Mouse (Mus musculus) liver, embryonic 14.5 days (tissue): Measurements from ENCODE around the gene Lingo2. TPM values are rescaled to one million over a fixed set of nuclear protein-coding genes. Genes with fewer than 3 reads are reported as not detected.

Experiments used
- ATAC-seq: fragments of 200-750 bp; cut with Nextera tagmentation; 2 replicates; pipeline ENCODE4 v1.8.0; 2017; ENCODE audit warnings: moderate number of reproducible peaks, mild to moderate bottlenecking, moderate library complexity; ENCODE audit not compliant: insufficient read depth
- DNase-seq, 3 experiments: peaks; one replicate each; pipeline ENCODE4 v3.0.0-alpha.2; 2012 to 2013; ENCODE audit warnings: low read depth in 3 of 3, low spot score in 3 of 3
- H3K27ac ChIP-seq: fragments of 300-500 bp; sonication (generic); 2 replicates; pipeline ENCODE4 v1.5.1; 2014; ENCODE audit warnings: moderate library complexity, mild to moderate bottlenecking, control low read depth, inconsistent platforms
- H3K27me3 ChIP-seq: fragments of 300-500 bp; sonication (generic); 2 replicates; pipeline ENCODE4 v1.6.1; 2014; ENCODE audit warnings: mild to moderate bottlenecking, low read length, moderate library complexity; ENCODE audit not compliant: control insufficient read depth, insufficient read depth
- H3K36me3 ChIP-seq: fragments of 300-500 bp; sonication (generic); replicated peaks from 2 replicates; pipeline ENCODE4 v1.6.1; 2014; ENCODE audit warnings: low read depth; ENCODE audit not compliant: control insufficient read depth, insufficient read depth
- H3K4me1 ChIP-seq, 2 experiments: fragments of 200-500 bp in 1 of 2; fragments of 300-500 bp in 1 of 2; sonication (generic) in 1 of 2; replicated peaks; 2 replicates each; pipeline ENCODE4 v1.6.1; 2012 to 2014; ENCODE audit warnings: antibody characterized with exemption in 1 of 2, inconsistent platforms in 1 of 2, low read length in 1 of 2; ENCODE audit not compliant: control insufficient read depth in 2 of 2, insufficient read depth in 2 of 2
- H3K4me2 ChIP-seq: fragments of 300-500 bp; sonication (generic); 2 replicates; pipeline ENCODE4 v1.6.1; 2014; ENCODE audit warnings: low read depth, mild to moderate bottlenecking, control low read depth, moderate library complexity
- H3K4me3 ChIP-seq, 2 experiments: fragments of 200-500 bp in 1 of 2; fragments of 300-500 bp in 1 of 2; sonication (generic) in 1 of 2; 2 replicates each; pipeline ENCODE4 v1.5.1; 2012 to 2014; ENCODE audit warnings: low read depth in 2 of 2, low read length in 2 of 2, mild to moderate bottlenecking in 2 of 2, control low read depth in 1 of 2, inconsistent platforms in 1 of 2, moderate library complexity in 1 of 2; ENCODE audit not compliant: insufficient read depth in 1 of 2
- H3K9ac ChIP-seq: fragments of 300-500 bp; sonication (generic); replicated peaks from 2 replicates; pipeline ENCODE4 v1.6.1; 2014; ENCODE audit warnings: mild to moderate bottlenecking, control low read depth, moderate library complexity
- H3K9me3 ChIP-seq: fragments of 300-500 bp; sonication (generic); 2 replicates; pipeline ENCODE4 v1.6.1; 2016; ENCODE audit warnings: low read length, mixed read lengths; ENCODE audit not compliant: control insufficient read depth
- CTCF ChIP-seq: IDR thresholded peaks from 2 replicates; pipeline ENCODE4 v1.5.1; 2016; ENCODE audit warnings: antibody characterized with exemption, low read depth, control low read depth
- EP300 ChIP-seq: IDR thresholded peaks from 2 replicates; pipeline ENCODE4 v1.6.1; 2016; ENCODE audit warnings: antibody characterized with exemption, low read depth
- WGBS: fragments of 180-500 bp; shearing (Covaris S2); extraction: QIAGEN DNeasy Blood & Tissue Kit; methylation state at CpG from one replicate; pipeline ENCODE4 v1.1.7; 2014; ENCODE audit not compliant: insufficient replicate concordance; 5-methylcytosine and 5-hydroxymethylcytosine counted together
- polyA plus RNA-seq, 2 experiments: library from polyadenylated mRNA; depleted of rRNA in 1 of 2; stranded (reverse) in 1 of 2; unstranded in 1 of 2; fragments of >200 nt; fragmentation: Nextera tagmentation in 1 of 2; extraction: Ambion mirVana in 1 of 2; gene quantifications; 2 replicates each; pipeline versions ENCODE4 v1.2.1 to v1.2.3; 2012 to 2014

Gene Lingo2
- polyA plus RNA-seq, 2 experiments: 0.01 TPM; not detected in 1

DNA sequence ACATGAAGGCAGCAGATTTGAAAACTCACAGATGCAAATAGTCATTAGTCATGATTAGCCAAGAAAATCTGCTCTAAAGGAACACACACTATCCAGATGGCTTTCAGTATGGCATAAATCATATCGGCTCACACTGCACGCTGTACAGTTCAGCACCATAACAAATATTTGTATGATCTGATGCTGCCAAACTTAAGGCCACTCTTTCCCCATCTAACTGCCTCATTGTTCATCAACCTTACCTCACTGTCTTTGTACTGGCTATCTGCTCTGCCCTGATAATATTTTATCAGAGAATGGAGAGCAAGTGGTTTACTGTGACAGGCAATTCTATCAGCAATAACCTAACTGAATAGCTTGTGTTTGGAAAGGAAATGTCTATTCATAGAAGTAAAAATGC lies 254.7 kb downstream of the Lingo2 start:
- TF ChIP-seq CTCF (no peak), EP300 (peak; percentile 71)
- DNase-seq (peak; percentile 12 to 18 (median 17)), ATAC-seq (peak; percentile 85)
- Histone ChIP-seq H3K27ac (no peak overlapping the region), H3K4me3 (no peak overlapping the region), H3K27me3 (no peaks in the 10 kb centered on the region), H3K4me2 (no peak overlapping the region), H3K9me3 (no peaks in the 10 kb centered on the region), H3K36me3 (no peaks in the 10 kb centered on the region), H3K9ac (no peak overlapping the region), H3K4me1 (peaks cover 0 to 5% of the 10 kb centered on the region in 2 experiments; a peak in 2 of 4 replicates)
- 31% methylated on average over 2 of the region's 2 CpGs for WGBS

DNA sequence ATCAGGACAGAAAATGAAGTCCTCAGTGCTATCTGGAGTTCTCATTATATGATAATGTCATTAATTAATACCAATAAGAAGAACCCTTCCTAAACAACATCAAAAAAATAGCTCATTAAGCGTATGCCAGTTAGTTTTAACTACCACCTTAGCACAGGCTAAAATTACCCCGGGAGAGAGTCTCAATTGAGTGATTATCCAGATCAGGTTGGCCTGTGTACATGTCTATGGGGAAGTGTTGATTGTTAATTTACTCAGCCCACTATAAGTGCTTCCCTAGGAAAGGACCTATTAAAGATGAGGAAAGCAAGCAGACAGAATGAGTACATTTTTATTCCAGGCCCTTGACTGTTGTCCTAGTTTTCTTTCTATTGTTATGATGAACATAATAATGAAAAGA lies 291.6 kb downstream of the Lingo2 start:
- DNase-seq (no peak), ATAC-seq (no peak)
- no peak overlapping the region for H3K9ac ChIP-seq
- H3K27ac ChIP-seq: no peak overlapping the region
- no peak overlapping the region for H3K4me3 ChIP-seq
- H3K27me3 ChIP-seq: no peaks in the 10 kb centered on the region
- H3K36me3 ChIP-seq: no peaks in the 10 kb centered on the region
- WGBS: 60% methylated on average over 2 of the region's 2 CpGs
- no peaks in the 10 kb centered on the region for H3K9me3 ChIP-seq
- H3K4me1 ChIP-seq: no peaks in the 10 kb centered on the region
- no peak overlapping the region for H3K4me2 ChIP-seq
- TF ChIP-seq CTCF: no peak
- TF ChIP-seq EP300: no peak

DNA sequence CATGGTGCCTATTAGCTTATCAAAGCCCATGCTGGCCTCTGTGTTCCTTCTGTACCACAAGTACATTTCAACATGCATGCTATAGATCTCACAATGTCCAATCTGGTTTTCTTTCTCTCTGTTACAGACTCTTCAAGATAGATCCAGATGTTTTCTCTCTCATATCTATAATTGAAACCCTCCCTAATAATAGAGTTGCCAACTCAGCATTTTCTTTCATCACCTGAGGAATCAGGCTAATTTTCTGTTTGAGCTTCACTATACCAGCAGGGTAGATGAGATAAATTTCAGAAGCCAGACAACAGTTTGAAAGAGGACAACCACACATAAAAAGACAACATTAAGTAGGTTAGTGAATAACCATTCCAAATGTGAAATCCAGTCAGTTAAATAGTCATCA lies 303.8 kb downstream of the Lingo2 start:
- no peak overlapping the region for H3K9ac ChIP-seq
- no peak overlapping the region for H3K27ac ChIP-seq
- H3K36me3 ChIP-seq: no peaks in the 10 kb centered on the region
- no peak overlapping the region for H3K4me3 ChIP-seq
- ATAC-seq (no peak), DNase-seq (no peak)
- no peak overlapping the region for H3K4me2 ChIP-seq
- no peaks in the 10 kb centered on the region for H3K27me3 ChIP-seq
- no peaks in the 10 kb centered on the region for H3K9me3 ChIP-seq
- TF ChIP-seq CTCF: no peak
- H3K4me1 ChIP-seq: no peaks in the 10 kb centered on the region

DNA sequence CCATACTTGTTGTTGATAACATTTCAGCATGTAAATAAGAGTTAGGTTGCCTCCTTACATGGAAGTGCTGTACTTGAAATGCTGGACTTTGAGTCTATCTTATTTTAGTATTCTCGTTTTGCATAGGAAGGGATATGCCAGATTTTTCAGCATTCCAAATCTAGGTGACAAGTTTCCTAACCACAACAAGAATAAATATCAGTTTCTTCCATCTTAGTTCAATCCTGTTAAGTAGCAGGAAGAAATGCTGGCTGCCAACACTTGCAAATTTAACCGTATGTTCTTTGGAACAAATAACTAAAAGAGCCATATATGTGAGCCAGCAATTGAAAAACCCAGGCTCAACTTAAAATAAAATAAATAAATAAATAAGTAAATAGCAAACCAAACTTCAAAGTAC lies 315.9 kb downstream of the Lingo2 start:
- no peaks in the 10 kb centered on the region for H3K36me3 ChIP-seq
- H3K4me3 ChIP-seq: no peak overlapping the region
- H3K27ac ChIP-seq: no peak overlapping the region
- 60% methylated on average over 2 of the region's 2 CpGs for WGBS
- H3K4me1 ChIP-seq: no peaks in the 10 kb centered on the region
- ATAC-seq: no peak
- H3K27me3 ChIP-seq: no peaks in the 10 kb centered on the region
- DNase-seq: no peak
- no peak for TF ChIP-seq CTCF
- TF ChIP-seq EP300: no peak
- H3K9me3 ChIP-seq: no peaks in the 10 kb centered on the region
- H3K9ac ChIP-seq: no peak overlapping the region
- no peak overlapping the region for H3K4me2 ChIP-seq

DNA sequence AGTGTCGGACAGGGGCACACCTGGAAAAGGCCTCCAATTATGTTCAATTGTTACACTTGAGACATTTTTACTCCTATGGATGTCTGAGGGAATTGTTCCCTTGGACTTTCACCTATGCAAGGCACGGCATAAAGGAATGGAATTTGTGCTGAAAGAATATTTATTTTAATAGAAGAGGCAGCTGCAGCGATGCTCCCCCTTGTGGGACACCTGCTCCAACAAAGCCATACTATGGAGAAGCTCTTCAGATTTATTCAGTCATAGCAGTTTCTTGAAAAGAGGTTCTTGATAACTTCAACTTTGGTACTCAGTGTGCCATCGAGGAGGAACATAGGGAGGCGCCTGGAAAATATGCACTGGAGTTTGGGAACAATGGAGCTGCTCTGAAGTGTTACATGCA lies 374.7 kb downstream of the Lingo2 start:
- no peaks in the 10 kb centered on the region for H3K27me3 ChIP-seq
- no peak for TF ChIP-seq EP300
- TF ChIP-seq CTCF: no peak
- H3K4me1 ChIP-seq: no peaks in the 10 kb centered on the region
- no peaks in the 10 kb centered on the region for H3K9me3 ChIP-seq
- no peak overlapping the region for H3K4me3 ChIP-seq
- H3K36me3 ChIP-seq: no peaks in the 10 kb centered on the region
- H3K27ac ChIP-seq: no peak overlapping the region
- ATAC-seq (no peak), DNase-seq (no peak)
- no peak overlapping the region for H3K4me2 ChIP-seq
- H3K9ac ChIP-seq: no peak overlapping the region
- 52% methylated on average over 5 of the region's 5 CpGs for WGBS

DNA sequence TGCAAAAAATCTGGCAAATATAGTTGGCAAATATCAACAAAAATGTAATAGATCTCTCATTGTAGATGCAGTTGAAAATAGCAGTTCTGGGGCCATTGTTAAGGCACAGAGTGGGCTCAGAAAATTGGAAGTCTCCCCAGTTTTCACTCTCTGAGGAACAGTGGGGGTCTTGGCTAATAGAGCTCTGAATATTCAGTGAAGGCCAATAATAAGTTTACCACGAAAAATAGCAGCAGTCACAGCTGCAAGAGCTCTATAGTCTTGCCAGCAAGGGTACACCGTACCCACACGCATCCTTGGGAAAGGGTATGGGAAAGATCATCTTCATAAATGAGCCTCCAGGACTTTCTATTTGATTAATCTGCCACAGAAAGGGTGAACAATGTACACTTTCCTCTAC lies 375.3 kb downstream of the Lingo2 start:
- whole genome bisulfite sequencing: 53% methylated on average over 3 of the region's 3 CpGs
- H3K36me3 ChIP-seq: no peaks in the 10 kb centered on the region
- H3K9ac ChIP-seq: no peak overlapping the region
- no peak for DNase-seq
- no peak for TF ChIP-seq EP300
- no peak for TF ChIP-seq CTCF
- H3K9me3 ChIP-seq: no peaks in the 10 kb centered on the region
- H3K4me3 ChIP-seq: no peak overlapping the region
- no peak overlapping the region for H3K4me2 ChIP-seq
- ATAC-seq: no peak
- no peaks in the 10 kb centered on the region for H3K27me3 ChIP-seq
- H3K27ac ChIP-seq: no peak overlapping the region
- H3K4me1 ChIP-seq: no peaks in the 10 kb centered on the region
